ENCODE assay signal across 16 mouse cellular contexts in the genomic region with DNA sequence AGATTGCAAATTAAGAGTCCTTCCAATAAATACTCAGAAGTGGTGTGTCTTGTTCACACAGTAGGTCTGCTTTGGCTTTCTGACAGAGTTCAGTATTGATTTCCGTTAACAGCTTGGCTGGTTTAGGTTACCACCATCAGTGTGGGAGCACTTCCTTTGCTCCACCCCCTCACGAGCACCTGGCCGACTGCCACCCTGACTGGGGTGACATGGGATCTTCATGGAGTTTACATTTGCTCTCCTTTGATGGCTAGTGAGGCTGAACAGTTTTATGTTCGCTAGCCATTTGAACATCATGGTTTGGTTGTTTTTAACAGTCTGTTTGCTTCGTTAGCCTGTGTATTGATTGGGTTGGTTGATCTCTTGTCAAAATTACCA.
DNase-seq lines count a peak whose midpoint lies in the region; ATAC-seq and TF ChIP-seq lines count a peak whose summit lies in the region.
"Had no signal": no experiment of that assay in that cellular context is flagged by ENCODE, and none has a peak within 500 bp of the region (broad histone marks: within the 10 kb centered on the region; RNA-seq: fewer than 3 reads in every experiment).

No protein-coding gene starts in this region.

- no peaks in the 10 kb centered on the region for H3K27me3 ChIP-seq in embryonic facial prominence, embryonic 15.5 days
- H3K27me3 ChIP-seq in embryonic facial prominence, embryonic 10.5 days (replicated peaks; ENCODE audit: low read depth, poor library complexity, severe bottlenecking) = no peaks in the 10 kb centered on the region
- no peaks in the 10 kb centered on the region for H3K27me3 ChIP-seq in hindbrain, embryonic 12.5 days
- H3K27me3 ChIP-seq in midbrain, embryonic 14.5 days (ENCODE audit: control insufficient read depth, insufficient read depth, low read length) = no peaks in the 10 kb centered on the region
- no peaks in the 10 kb centered on the region for H3K27me3 ChIP-seq in kidney, adult 2 months (replicated peaks; ENCODE audit: control insufficient read depth, insufficient read depth, low read length)
- H3K27me3 ChIP-seq: heart, embryonic 15.5 days; limb, embryonic 12.5 days; stomach, embryonic 15.5 days had no signal

- H3K4me2 ChIP-seq in embryonic facial prominence, embryonic 15.5 days (replicated peaks) = no peak overlapping the region
- peak overlapping the region; percentile 39; the same call in 1 of the 2 replicates for H3K4me2 ChIP-seq in hindbrain, embryonic 12.5 days (replicated peaks)
- H3K4me2 ChIP-seq in midbrain, embryonic 14.5 days (ENCODE audit: low read length) = peak overlapping the region; percentile 47
- H3K4me2 ChIP-seq: heart, embryonic 15.5 days; limb, embryonic 12.5 days; stomach, embryonic 15.5 days had no signal

- no peaks in the 10 kb centered on the region for H3K9me3 ChIP-seq in embryonic facial prominence, embryonic 15.5 days (replicated peaks)
- no peaks in the 10 kb centered on the region for H3K9me3 ChIP-seq in embryonic facial prominence, embryonic 10.5 days
- H3K9me3 ChIP-seq in hindbrain, embryonic 12.5 days (replicated peaks) = no peaks in the 10 kb centered on the region
- no peaks in the 10 kb centered on the region for H3K9me3 ChIP-seq in midbrain, embryonic 14.5 days (ENCODE audit: control insufficient read depth, low read length)
- H3K9me3 ChIP-seq: heart, embryonic 15.5 days; limb, embryonic 12.5 days; stomach, embryonic 15.5 days had no signal

- TF ChIP-seq CTCF in kidney, adult 2 months (conservative IDR thresholded peaks at IDR 0.05; ENCODE audit: insufficient read depth, insufficient read length, low read depth, low read length) = no peak

- DNase-seq in embryonic facial prominence, embryonic 10.5 days (ENCODE audit: low spot score) = no peak
- DNase-seq in T-cell, adult 2 months (ENCODE audit: low spot score) = peak; percentile 13
- no peak for DNase-seq in midbrain, embryonic 14.5 days
- DNase-seq in lung, adult 18-20 months = no peak
- no peak for DNase-seq in kidney, adult 2 months
- no peak for DNase-seq in gastrocnemius, postnatal 4 days (ENCODE audit: low spot score in 2 of 2)
- DNase-seq: cerebellum, postnatal 14 days; heart, adult 18-20 months; thymus, postnatal 4 days had no signal

- H3K4me1 ChIP-seq in embryonic facial prominence, embryonic 15.5 days = peaks cover 17% of the 10 kb centered on the region; the same call in 1 of the 2 replicates
- peaks cover 21% of the 10 kb centered on the region for H3K4me1 ChIP-seq in embryonic facial prominence, embryonic 10.5 days
- H3K4me1 ChIP-seq in hindbrain, embryonic 12.5 days = peaks cover 33% of the 10 kb centered on the region
- peaks cover 46% of the 10 kb centered on the region for H3K4me1 ChIP-seq in midbrain, embryonic 14.5 days (ENCODE audit: control insufficient read depth, insufficient read depth, low read length)
- no peaks in the 10 kb centered on the region for H3K4me1 ChIP-seq in kidney, adult 2 months (ENCODE audit: control insufficient read depth, insufficient read depth, low read length)

- H3K4me3 ChIP-seq in embryonic facial prominence, embryonic 15.5 days (replicated peaks) = no peak overlapping the region
- H3K4me3 ChIP-seq in embryonic facial prominence, embryonic 10.5 days = no peak overlapping the region
- no peak overlapping the region for H3K4me3 ChIP-seq in hindbrain, embryonic 12.5 days
- H3K4me3 ChIP-seq in midbrain, embryonic 14.5 days (replicated peaks; ENCODE audit: low read depth, low read length) = no peak overlapping the region
- H3K4me3 ChIP-seq in kidney, adult 2 months (ENCODE audit: insufficient read depth, low read depth, low read length) = no peak overlapping the region
- H3K4me3 ChIP-seq: heart, embryonic 15.5 days; limb, embryonic 12.5 days; myocyte; stomach, embryonic 15.5 days had no signal

- peak; percentile 17; the same call in 1 of the 2 replicates for ATAC-seq in embryonic facial prominence, embryonic 15.5 days (ENCODE audit: insufficient number of reproducible peaks, low FRiP score, low TSS enrichment, low read depth)
- ATAC-seq in hindbrain, embryonic 12.5 days (ENCODE audit: low FRiP score) = peak; percentile 9; the same call in 1 of the 2 replicates
- no peak for ATAC-seq in midbrain, embryonic 14.5 days (ENCODE audit: low FRiP score, low TSS enrichment)
- ATAC-seq: activated CD4-positive, CD25-positive, alpha-beta regulatory T cell, adult 4 months had no signal

- no peak overlapping the region for H3K27ac ChIP-seq in embryonic facial prominence, embryonic 15.5 days (replicated peaks)
- H3K27ac ChIP-seq in embryonic facial prominence, embryonic 10.5 days (replicated peaks) = no peak overlapping the region
- peak overlapping the region; percentile 92 for H3K27ac ChIP-seq in hindbrain, embryonic 12.5 days
- peak overlapping the region; percentile 95 for H3K27ac ChIP-seq in midbrain, embryonic 14.5 days (replicated peaks; ENCODE audit: low read depth, low read length)
- no peak overlapping the region for H3K27ac ChIP-seq in kidney, adult 2 months (ENCODE audit: insufficient read depth, low read depth, low read length)
- H3K27ac ChIP-seq: heart, embryonic 15.5 days; limb, embryonic 12.5 days; stomach, embryonic 15.5 days had no signal

- H3K9ac ChIP-seq in embryonic facial prominence, embryonic 15.5 days = no peak overlapping the region
- no peak overlapping the region for H3K9ac ChIP-seq in hindbrain, embryonic 12.5 days
- no peak overlapping the region for H3K9ac ChIP-seq in midbrain, embryonic 14.5 days (replicated peaks; ENCODE audit: low read length)
- H3K9ac ChIP-seq: heart, embryonic 15.5 days; limb, embryonic 12.5 days; stomach, embryonic 15.5 days had no signal

- 62% methylated on average over 5 of the region's 5 CpGs for WGBS in embryonic facial prominence, embryonic 15.5 days
- 75% methylated on average over 5 of the region's 5 CpGs for WGBS in embryonic facial prominence, embryonic 10.5 days
- WGBS in hindbrain, embryonic 12.5 days = 66% methylated on average over 5 of the region's 5 CpGs
- 68% methylated on average over 5 of the region's 5 CpGs for WGBS in midbrain, embryonic 14.5 days
- WGBS in kidney, adult 2 months = 57% methylated on average over 5 of the region's 5 CpGs

- H3K36me3 ChIP-seq in embryonic facial prominence, embryonic 15.5 days = peaks cover 5% of the 10 kb centered on the region; the same call in 1 of the 2 replicates
- no peaks in the 10 kb centered on the region for H3K36me3 ChIP-seq in embryonic facial prominence, embryonic 10.5 days (replicated peaks)
- H3K36me3 ChIP-seq in hindbrain, embryonic 12.5 days = no peaks in the 10 kb centered on the region
- H3K36me3 ChIP-seq in midbrain, embryonic 14.5 days (ENCODE audit: control insufficient read depth, insufficient read depth, low read length) = no peaks in the 10 kb centered on the region
- H3K36me3 ChIP-seq in kidney, adult 2 months (ENCODE audit: control insufficient read depth, insufficient read depth, low read length) = peaks cover 2% of the 10 kb centered on the region; the same call in 1 of the 2 replicates

- TF ChIP-seq POLR2A in kidney, adult 2 months (IDR thresholded peaks at IDR 0.05; ENCODE audit: low read depth, low read length) = no peak

Comparison
In these comparisons a context has a peak if more than half of its experiments do, and no peak if none do; other contexts are left out.
1. H3K27ac ChIP-seq: peak in hindbrain, embryonic 12.5 days (single experiment) and midbrain, embryonic 14.5 days (single experiment); none in embryonic facial prominence, embryonic 15.5 days (single experiment), embryonic facial prominence, embryonic 10.5 days (single experiment) and kidney, adult 2 months (single experiment).